Mouse (Mus musculus): ENCODE measurements around the gene Gpat3.

Gene Gpat3

DNA sequence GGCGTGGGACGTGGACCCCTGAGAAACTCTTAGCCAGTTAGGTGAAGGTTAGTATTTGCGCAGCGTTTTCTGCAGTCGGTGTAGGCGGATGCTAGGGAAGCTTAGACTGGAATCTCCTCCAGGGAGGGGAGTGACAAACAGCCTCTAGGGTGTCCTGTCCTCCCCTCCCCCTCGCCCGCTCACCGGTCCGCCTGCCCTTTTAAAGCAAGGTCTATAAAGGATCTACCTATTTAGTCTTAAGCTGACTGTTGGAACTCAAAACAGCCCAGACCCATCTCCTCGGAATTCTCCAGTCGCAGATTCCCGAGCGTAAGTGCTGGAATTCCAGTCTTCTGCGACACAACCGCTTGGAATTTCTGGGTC lies at the start of gene Gpat3:
Gene Gpat3, plus strand, starts transcription at position 229 of the 363 bp plus-strand sequence.
- DNase-seq = no peak

- DNase-seq = peak; percentile 93
These were observed 47.2 kb upstream of the Gpat3 start, which contains the start of the genes Helq and Mrps18c for GRCm38 (mm10) chr5:100798165-100798860. Gene Helq, minus strand, starts transcription at chr5:100798598. Gene Mrps18c, plus strand, starts transcription at chr5:100798627.

- no peak for DNase-seq
These were observed 27.2 kb upstream of the Gpat3 start for GRCm38 (mm10) chr5:100818341-100818740.

GRCm38 (mm10) chr5:100819568-100820480 lies 25.7 kb upstream of the Gpat3 start:
- peak; percentile 53 for DNase-seq

DNA sequence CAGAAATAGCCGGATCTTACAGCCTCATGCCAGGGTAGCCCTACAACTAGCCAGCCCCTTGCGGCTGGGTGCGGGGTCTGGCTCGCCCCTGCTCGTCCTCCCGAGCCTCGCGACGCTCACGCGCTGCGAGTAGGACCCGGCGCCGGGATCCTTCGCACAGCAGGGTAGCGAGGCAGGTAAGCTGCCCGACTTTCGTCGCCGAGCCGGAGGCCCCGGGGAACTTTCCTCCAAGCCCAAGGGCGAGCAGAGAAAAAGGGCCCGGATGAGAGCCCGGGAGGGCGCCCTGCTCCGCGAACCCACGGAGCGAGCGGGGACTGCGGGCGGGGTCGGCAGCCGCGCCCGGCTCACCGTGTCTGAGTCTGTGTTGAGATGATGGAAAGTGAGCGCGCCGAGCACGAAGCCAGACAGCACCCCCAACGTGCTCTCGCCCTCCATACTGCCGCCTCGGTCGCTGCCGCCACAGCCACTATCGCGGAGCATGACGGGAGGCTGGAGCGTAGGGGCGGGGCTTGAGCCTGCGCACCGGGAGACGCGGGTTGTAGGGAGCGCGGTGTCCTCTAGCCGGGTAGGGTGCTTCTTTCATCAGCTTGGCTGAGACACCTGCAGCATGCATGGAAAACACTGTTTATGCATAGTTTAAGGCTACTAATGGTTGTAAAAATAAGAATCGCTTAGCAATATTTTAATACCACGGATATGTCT lies 24.9 kb upstream of the Gpat3 start, which contains the start of gene Abraxas1:
Gene Abraxas1, minus strand, starts transcription at position 483 of the 702 bp plus-strand sequence.
- peak; percentile 95 for DNase-seq

GRCm38 (mm10) chr5:100821375-100821774 lies 24.1 kb upstream of the Gpat3 start:
- DNase-seq = no peak

GRCm38 (mm10) chr5:100822826-100823225 lies 22.7 kb upstream of the Gpat3 start:
- peak; percentile 38 for DNase-seq

DNA sequence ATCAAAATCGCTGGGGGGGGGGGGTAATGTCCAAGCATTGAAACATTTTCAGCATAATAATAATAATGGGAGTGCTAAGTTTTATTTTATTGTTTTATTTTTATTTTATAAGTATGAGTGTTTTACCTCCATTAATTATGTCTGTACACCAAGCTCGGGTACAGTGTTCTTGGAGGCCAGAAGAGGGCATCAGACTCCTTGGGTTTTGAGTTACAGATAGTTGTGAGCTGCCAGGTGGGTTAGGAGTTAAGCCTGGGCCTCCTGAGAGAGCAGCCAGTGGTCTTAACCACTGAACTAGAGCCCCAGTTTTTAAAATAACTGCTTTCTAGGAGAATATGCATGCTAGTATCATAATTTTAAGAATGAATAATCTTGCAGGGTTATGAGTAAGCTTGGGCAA lies 19.5 kb upstream of the Gpat3 start:
- DNase-seq = peak; percentile 29

DNA sequence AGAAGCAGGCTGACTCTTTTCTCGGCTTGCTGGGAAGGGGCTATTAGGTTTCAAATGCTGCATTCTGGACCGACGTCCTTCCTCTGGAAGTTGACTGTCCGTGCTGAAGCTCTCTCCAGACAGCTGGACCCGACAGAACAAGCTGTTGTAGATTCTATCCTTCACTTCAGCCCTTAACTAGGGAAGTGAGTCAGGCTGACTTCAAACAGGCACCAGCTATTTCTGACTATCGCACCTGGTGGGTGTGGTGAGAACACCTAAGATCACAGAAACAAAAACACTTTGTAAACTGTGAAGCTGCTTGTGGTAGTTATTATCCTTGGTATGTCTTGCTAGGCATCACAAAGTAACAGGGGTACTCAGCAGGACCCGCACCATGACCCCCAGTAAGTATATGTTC lies 19.0 kb upstream of the Gpat3 start:
- DNase-seq = peak; percentile 25

DNA sequence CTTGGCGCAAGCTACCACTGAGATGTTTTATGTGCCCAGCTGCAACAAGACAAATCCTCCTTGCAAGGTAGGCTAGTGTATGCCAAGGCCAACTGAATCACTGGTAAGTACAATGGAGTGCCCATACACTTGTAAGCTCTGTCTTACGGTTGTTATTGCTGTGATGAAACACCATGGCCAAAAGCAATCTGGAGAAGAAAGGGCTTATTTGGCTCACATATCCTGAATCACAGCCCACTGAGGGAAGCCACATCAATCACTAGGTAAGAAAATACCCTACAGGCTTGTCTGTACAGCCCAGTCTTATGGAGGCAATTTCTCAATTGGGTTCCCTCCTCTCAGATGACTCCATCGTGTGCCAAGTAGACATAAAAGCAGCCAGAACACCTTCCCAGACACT lies 16.8 kb upstream of the Gpat3 start:
- DNase-seq = no peak

- DNase-seq = no peak
These were observed 12.8 kb upstream of the Gpat3 start for GRCm38 (mm10) chr5:100832680-100833079.

DNA sequence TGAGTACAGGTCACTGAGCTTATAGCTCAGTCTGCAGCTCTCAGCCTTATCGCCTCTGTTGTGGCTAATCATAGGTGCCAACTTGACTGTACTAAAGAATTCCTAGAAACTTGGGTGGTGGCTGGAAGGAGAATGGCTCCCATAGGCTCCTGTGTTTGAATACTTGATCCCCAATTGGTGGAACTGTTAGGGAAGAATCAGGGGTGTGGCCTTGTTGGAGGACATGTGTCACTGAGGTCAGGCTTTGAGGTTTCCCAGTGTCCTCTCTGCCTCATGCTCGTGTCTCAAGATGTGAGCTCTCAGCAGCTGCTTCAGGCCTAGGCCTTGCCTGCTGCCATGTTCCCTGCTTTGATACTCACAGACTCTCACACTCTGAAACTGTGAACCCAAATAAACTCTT lies 11.7 kb upstream of the Gpat3 start:
- DNase-seq = no peak

- no peak for DNase-seq
These were observed 9.5 kb upstream of the Gpat3 start for GRCm38 (mm10) chr5:100835862-100836538.

- DNase-seq = no peak
These were observed 7.6 kb upstream of the Gpat3 start for GRCm38 (mm10) chr5:100837907-100838306.

DNA sequence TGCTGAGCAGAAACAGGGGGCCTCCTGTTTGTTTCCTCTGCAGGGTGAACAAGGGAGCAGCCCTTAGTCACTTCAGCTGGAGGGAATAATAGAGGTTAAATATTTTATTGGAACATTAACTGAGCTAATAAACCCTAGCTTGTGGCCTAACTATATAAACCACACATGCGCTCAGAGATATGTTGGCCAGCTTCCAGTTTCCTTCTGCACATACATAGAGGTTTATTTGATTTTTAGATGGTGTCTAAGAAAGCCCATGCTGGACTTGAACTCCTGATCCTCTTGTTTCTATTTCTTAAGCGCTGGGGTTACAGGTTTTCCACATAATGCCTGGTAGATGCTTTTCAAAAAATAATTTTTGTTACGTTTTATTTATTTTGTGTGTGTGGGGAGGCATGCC lies 1.0 kb upstream of the Gpat3 start:
- no peak for DNase-seq

- peak; percentile 71 for DNase-seq
These were observed 510 bp downstream of the Gpat3 start for GRCm38 (mm10) chr5:100845848-100846598.

DNA sequence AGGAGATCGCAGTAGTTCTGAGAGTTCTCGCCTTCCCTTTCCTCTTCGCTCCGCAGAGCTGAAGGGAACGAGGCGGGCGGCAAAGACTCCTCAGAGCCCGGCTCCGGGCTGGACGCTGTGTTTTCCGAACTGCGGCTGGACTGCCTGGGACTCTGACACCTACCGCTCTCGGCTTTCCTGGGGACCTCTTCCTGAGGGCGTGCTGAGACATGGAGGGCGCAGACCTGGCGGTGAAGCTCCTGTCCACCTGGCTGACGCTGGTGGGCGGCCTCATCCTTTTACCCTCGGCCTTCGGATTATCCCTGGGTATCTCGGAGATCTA lies 1.0 kb downstream of the Gpat3 start:
- no peak for DNase-seq

DNA sequence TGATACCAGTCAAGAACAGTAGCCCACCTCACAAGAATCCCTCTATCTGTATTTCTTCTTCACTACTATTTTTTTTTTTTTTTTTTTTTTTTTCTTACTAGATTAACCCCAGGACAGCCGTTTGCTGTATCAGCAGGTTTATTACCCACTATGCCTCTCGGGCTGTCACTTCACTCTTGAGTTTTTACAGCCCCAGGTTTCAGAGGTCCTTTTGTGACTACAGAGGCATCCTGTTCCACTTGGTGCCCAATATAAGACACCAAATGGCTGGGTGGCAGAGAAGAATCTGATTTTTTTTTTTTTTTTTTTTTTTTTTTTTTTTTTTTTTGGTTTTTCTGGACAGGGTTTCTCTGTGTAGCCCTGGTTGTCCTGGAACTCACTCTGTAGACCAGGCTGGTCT lies 1.6 kb downstream of the Gpat3 start:
- no peak for DNase-seq

GRCm38 (mm10) chr5:100853963-100854362 lies 8.4 kb downstream of the Gpat3 start:
- no peak for DNase-seq

DNA sequence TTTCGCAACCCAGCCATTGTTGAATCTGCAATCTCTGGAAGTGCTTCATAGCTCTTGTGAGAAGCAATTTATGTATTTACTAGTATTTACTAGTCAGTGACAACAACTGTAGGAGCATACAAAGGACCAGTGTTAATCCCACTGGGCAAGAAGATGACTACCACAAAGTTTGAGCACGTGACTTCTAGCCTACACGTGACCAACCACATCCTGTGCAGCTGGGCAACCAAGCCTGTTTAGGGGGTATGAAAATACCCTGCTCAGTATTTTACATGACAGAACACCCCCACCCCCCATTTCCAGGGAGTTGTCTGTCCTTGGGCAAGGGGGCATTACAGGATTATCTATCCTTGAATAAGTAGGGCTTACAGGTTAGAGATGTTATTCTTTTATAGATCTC lies 11.0 kb downstream of the Gpat3 start:
- peak; percentile 45 for DNase-seq

DNA sequence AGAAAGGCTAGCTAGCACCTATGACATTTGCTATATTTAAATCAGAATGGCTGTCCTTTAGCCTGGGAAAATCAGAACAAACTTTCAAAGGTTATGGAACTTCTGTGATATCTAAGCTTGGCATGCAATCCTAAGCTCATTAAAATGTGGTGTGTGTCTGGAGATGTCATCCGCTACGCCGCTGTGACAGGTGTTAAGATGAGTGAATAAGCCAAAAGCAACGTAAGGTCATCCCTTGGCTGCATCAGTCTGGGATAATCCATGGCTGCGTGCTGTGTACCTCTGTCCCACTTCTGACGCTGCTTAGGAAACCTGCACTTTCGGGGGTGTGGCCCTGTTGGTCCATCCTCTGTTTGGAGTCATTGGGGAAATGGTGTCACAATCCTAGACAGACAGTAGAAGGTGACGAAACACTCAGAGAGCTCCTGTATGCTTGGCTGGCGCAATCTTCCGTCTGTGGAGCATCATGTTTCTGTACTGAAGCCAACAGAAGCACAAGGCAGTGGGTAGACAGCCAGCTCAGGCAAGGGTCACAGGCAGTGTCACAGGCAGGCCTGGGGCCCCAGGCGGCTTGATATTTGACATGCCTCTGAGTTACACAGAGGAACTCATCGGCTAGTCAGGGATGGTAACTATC lies 15.0 kb downstream of the Gpat3 start:
- DNase-seq = no peak

DNA sequence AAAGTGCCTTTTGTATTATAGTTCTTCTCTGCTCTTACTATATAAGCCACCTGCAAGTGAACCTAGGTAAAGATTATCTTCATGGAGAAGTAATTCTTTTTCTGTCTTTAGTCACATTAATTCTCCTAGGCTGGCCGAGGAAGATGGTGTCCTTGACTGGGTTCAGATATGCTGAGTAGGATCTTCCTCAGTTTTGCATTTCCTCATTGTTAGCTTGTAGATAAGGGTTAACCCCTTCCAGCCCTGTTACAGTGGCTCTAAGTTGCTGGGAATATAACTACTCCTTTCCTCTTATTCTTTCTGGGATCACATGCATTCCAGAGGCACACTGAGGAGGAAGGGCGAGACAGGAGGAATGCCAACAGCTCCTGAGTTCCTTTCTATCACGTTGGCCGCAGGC lies 15.6 kb downstream of the Gpat3 start:
- no peak for DNase-seq

Data from thymus, postnatal 4 days (tissue).